Mouse (Mus musculus) heart, postnatal 0 days (tissue): ENCODE results near the gene Vat1.

Experiments
- CTCF ChIP-seq: IDR thresholded peaks from 2 replicates; pipeline ENCODE4 v1.5.1; 2016; ENCODE audit warnings: antibody characterized with exemption, control low read depth, low read depth
- EP300 ChIP-seq: IDR thresholded peaks from 2 replicates; pipeline ENCODE4 v1.6.1; 2016; ENCODE audit warnings: antibody characterized with exemption, low read depth

GRCm38 (mm10) chr11:101464211-101465100 is 1.6 kb downstream of the Vat1 start, which contains the start of gene Rnd2:
- no peak for TF ChIP-seq CTCF
- no peak for TF ChIP-seq EP300
